Mouse (Mus musculus): ENCODE measurements around the gene Map2k5.

The Map2k5 gene

GRCm38 (mm10) chr9:63258768-63259167 is 118.9 kb downstream of the Map2k5 start:
- ATAC-seq (ENCODE audit: low TSS enrichment), result peak; percentile 82

GRCm38 (mm10) chr9:63257739-63258138 is 120.0 kb downstream of the Map2k5 start:
- no peak for ATAC-seq (ENCODE audit: low TSS enrichment)

- no peak for ATAC-seq (ENCODE audit: low TSS enrichment)
Observed at GRCm38 (mm10) chr9:63250841-63251626, 126.7 kb downstream of the Map2k5 start.

- ATAC-seq (ENCODE audit: low TSS enrichment), result no peak
Observed at GRCm38 (mm10) chr9:63248095-63248787, 129.5 kb downstream of the Map2k5 start.

GRCm38 (mm10) chr9:63246568-63247169 is 131.0 kb downstream of the Map2k5 start:
- ATAC-seq (ENCODE audit: low TSS enrichment), result peak; percentile 93

GRCm38 (mm10) chr9:63241961-63242360 is 135.7 kb downstream of the Map2k5 start:
- no peak for ATAC-seq (ENCODE audit: low TSS enrichment)

- no peak for ATAC-seq (ENCODE audit: low TSS enrichment)
Observed at GRCm38 (mm10) chr9:63241241-63241640, 136.5 kb downstream of the Map2k5 start.

- ATAC-seq (ENCODE audit: low TSS enrichment), result no peak
Observed at GRCm38 (mm10) chr9:63234356-63234755, 143.3 kb downstream of the Map2k5 start.

GRCm38 (mm10) chr9:63230289-63230688 is 147.4 kb downstream of the Map2k5 start:
- no peak for ATAC-seq (ENCODE audit: low TSS enrichment)

GRCm38 (mm10) chr9:63229124-63229523 is 148.6 kb downstream of the Map2k5 start:
- no peak for ATAC-seq (ENCODE audit: low TSS enrichment)

- ATAC-seq (ENCODE audit: low TSS enrichment), result no peak
Observed at GRCm38 (mm10) chr9:63222161-63222560, 155.5 kb downstream of the Map2k5 start.

- no peak for ATAC-seq (ENCODE audit: low TSS enrichment)
Observed at GRCm38 (mm10) chr9:63219851-63220250, 157.9 kb downstream of the Map2k5 start.

- no peak for ATAC-seq (ENCODE audit: low TSS enrichment)
Observed at GRCm38 (mm10) chr9:63215031-63215430, 162.7 kb downstream of the Map2k5 start.

GRCm38 (mm10) chr9:63206769-63207276 is 170.9 kb downstream of the Map2k5 start:
- no peak for ATAC-seq (ENCODE audit: low TSS enrichment)

- no peak for ATAC-seq (ENCODE audit: low TSS enrichment)
Observed at GRCm38 (mm10) chr9:63203461-63203860, 174.2 kb downstream of the Map2k5 start.

- no peak for ATAC-seq (ENCODE audit: low TSS enrichment)
Observed at GRCm38 (mm10) chr9:63201376-63202323, 176.1 kb downstream of the Map2k5 start.

GRCm38 (mm10) chr9:63197252-63197651 is 180.4 kb downstream of the Map2k5 start:
- ATAC-seq (ENCODE audit: low TSS enrichment), result peak; percentile 34; the same call in 1 of the 2 replicates

- ATAC-seq (ENCODE audit: low TSS enrichment), result no peak
Observed at GRCm38 (mm10) chr9:63196114-63196682, 181.5 kb downstream of the Map2k5 start.

GRCm38 (mm10) chr9:63195523-63195922 is 182.2 kb downstream of the Map2k5 start:
- ATAC-seq (ENCODE audit: low TSS enrichment), result no peak

- ATAC-seq (ENCODE audit: low TSS enrichment), result no peak
Observed at GRCm38 (mm10) chr9:63194791-63195190, 182.9 kb downstream of the Map2k5 start.

- no peak for ATAC-seq (ENCODE audit: low TSS enrichment)
Observed at GRCm38 (mm10) chr9:63192809-63193208, 184.9 kb downstream of the Map2k5 start.

Measured in frontal cortex, adult (tissue).